Mouse (Mus musculus): ENCODE data around the gene Ncor2.

DNA sequence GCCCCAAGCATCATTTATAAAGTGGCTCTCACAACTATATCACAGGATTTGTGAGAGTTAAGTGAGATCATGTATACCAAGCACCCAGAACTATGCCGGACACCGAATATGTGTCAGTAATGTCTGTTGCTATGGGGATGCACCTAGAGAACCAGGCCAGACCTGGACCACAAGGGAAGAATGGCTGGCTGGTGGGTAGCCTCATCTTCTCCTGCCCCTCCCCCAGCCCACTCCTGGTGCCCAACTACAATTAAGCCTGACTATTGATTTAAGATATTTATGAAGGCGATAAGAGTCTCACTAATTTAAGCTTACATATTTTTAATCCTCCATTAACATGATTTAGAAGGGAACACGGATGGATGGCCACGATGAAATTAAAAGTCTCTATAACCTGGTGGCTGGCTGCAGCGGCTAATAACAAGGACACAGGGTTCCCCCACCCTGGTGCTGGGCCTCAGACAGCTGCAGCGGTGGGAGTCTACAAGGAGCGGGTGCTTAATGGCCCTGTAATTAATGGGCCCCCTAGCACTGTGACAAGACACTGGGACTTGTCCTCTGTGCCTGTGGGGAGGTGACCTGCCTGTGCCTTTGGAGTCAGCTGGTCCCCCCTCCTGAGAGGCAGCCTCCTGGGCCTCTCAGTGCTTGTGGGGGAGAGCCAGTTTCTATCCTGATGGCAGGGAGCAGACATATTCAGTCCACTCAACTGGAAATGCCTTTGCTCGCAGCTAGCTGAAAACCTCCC lies 38.6 kb upstream of the Ncor2 start:
- no peak for TF ChIP-seq CTCF (IDR thresholded peaks at IDR 0.05; ENCODE audit: extremely low read depth, insufficient read depth, low read length)
- no peak for TF ChIP-seq POLR2A (IDR thresholded peaks at IDR 0.05; ENCODE audit: extremely low read depth, insufficient read depth, low read length)

Data from cortical plate, adult 2 months (tissue).